Comparison of ENCODE assay signal across 11 mouse cellular contexts in genomic region chr16:34984203-34985030, GRCm38 (mm10). TPM values are rescaled to one million over a fixed set of nuclear protein-coding genes. Genes with fewer than 3 reads are reported as not detected.
DNase-seq lines count a peak whose midpoint lies in the region; ATAC-seq lines count a peak whose summit lies in the region.
"Had no signal": no experiment of that assay in that cellular context is flagged by ENCODE, and none has a peak within 500 bp of the region (broad histone marks: within the 10 kb centered on the region; RNA-seq: fewer than 3 reads in every experiment).

No protein-coding gene starts in this region.

- H3K4me3 ChIP-seq in kidney, embryonic 16.5 days (ENCODE audit: low read length) = no peak overlapping the region
- H3K4me3 ChIP-seq in limb, embryonic 15.5 days = no peak overlapping the region
- H3K4me3 ChIP-seq: forebrain, embryonic 12.5 days had no signal

- WGBS in kidney, embryonic 16.5 days = 55% methylated on average over 11 of the region's 11 CpGs
- WGBS in limb, embryonic 15.5 days = 44% methylated on average over 11 of the region's 11 CpGs

- no peaks in the 10 kb centered on the region for H3K9me3 ChIP-seq in kidney, embryonic 16.5 days (ENCODE audit: low read length)
- H3K9me3 ChIP-seq in limb, embryonic 15.5 days = no peaks in the 10 kb centered on the region
- H3K9me3 ChIP-seq: forebrain, embryonic 12.5 days had no signal

- no peaks in the 10 kb centered on the region for H3K27me3 ChIP-seq in kidney, embryonic 16.5 days (ENCODE audit: insufficient read depth, low read length)
- H3K27me3 ChIP-seq in limb, embryonic 15.5 days = 0 out of 2 replicates have a peak, but pooled peaks cover 3% of the 10 kb centered on the region
- H3K27me3 ChIP-seq: forebrain, embryonic 12.5 days had no signal

- DNase-seq in adrenal gland, adult 2 months = peak; percentile 51
- DNase-seq in adrenal gland, postnatal 4 days (ENCODE audit: low spot score in 2 of 2) = no peak
- DNase-seq in kidney, postnatal 25 days = no peak
- peak; percentile 45 for DNase-seq in Muller cell, postnatal 12 days (ENCODE audit: inconsistent ontology term)
- DNase-seq in cerebellum, adult 9-11 months = no peak
- DNase-seq in gastrocnemius, postnatal 36 days = no peak

- H3K27ac ChIP-seq in kidney, embryonic 16.5 days (ENCODE audit: low read length) = no peak overlapping the region
- 0 out of 2 replicates have a peak overlapping the region, but pooled peaks have one; percentile 5 for H3K27ac ChIP-seq in limb, embryonic 15.5 days
- H3K27ac ChIP-seq: forebrain, embryonic 12.5 days; macrophage had no signal

- H3K4me1 ChIP-seq in kidney, embryonic 16.5 days (ENCODE audit: insufficient read depth, low read length) = peaks cover 6% of the 10 kb centered on the region; the same call in 1 of the 2 replicates
- peaks cover 3% of the 10 kb centered on the region; the same call in 1 of the 2 replicates for H3K4me1 ChIP-seq in limb, embryonic 15.5 days

- H3K4me2 ChIP-seq in kidney, embryonic 16.5 days (replicated peaks; ENCODE audit: low read depth, low read length) = no peak overlapping the region
- no peak overlapping the region for H3K4me2 ChIP-seq in limb, embryonic 15.5 days
- H3K4me2 ChIP-seq: forebrain, embryonic 12.5 days had no signal

- H3K9ac ChIP-seq in kidney, embryonic 16.5 days (replicated peaks; ENCODE audit: low read length) = no peak overlapping the region
- no peak overlapping the region for H3K9ac ChIP-seq in limb, embryonic 15.5 days
- H3K9ac ChIP-seq: forebrain, embryonic 12.5 days had no signal

- peak; percentile 35; the same call in 1 of the 2 replicates for ATAC-seq in kidney, embryonic 16.5 days (ENCODE audit: low FRiP score, low TSS enrichment)
- ATAC-seq in limb, embryonic 15.5 days (ENCODE audit: insufficient number of reproducible peaks, low FRiP score, low TSS enrichment, low read depth) = no peak
- ATAC-seq: inflammation-experienced regulatory T-cells, adult 6 months had no signal

- H3K36me3 ChIP-seq in kidney, embryonic 16.5 days (ENCODE audit: insufficient read depth, low read length) = peaks cover 2% of the 10 kb centered on the region
- H3K36me3 ChIP-seq in limb, embryonic 15.5 days = no peaks in the 10 kb centered on the region
- H3K36me3 ChIP-seq: forebrain, embryonic 12.5 days had no signal

- intact Hi-C loops in gastrocnemius, postnatal 36 days (cut with DNase I) = no loop called here

RNA-seq across cellular contexts. Expression of gene Hacd2, which starts 37.8 kb away (rescaled TPM):
- 10 to 100 TPM; 65.5 to 84.7 TPM for total RNA-seq in adrenal gland, adult 2 months (2021)
- 8.1 and 18.4 TPM in 2 replicates for polyA plus RNA-seq in adrenal gland, adult 2 months (2012; rRNA removed)
- 10 to 100 TPM; 21.8 to 26.1 TPM for total RNA-seq in adrenal gland, postnatal 4 days (2021)
- polyA plus RNA-seq in kidney, embryonic 16.5 days (2015; fragmentation: Nextera tagmentation; extraction: Ambion mirVana) = 99.9 and 111 TPM in 2 replicates
- 132 and 144 TPM in 2 replicates for polyA plus RNA-seq in limb, embryonic 15.5 days (2015; fragmentation: Nextera tagmentation; extraction: Ambion mirVana)
- 1 to 10 TPM; 2.7 to 3.2 TPM for total RNA-seq in gastrocnemius, postnatal 36 days (2021)

Comparison
In these comparisons a context has a peak if more than half of its experiments do, and no peak if none do; other contexts are left out.
1. DNase-seq: peak in adrenal gland, adult 2 months (single experiment) and Muller cell, postnatal 12 days (single experiment); none in adrenal gland, postnatal 4 days (0 of 2), kidney, postnatal 25 days (0 of 2), cerebellum, adult 9-11 months (single experiment) and gastrocnemius, postnatal 36 days (0 of 2).
2. RNA of gene Hacd2, which starts 37.8 kb away (total RNA-seq): 65.5 to 84.7 TPM in adrenal gland, adult 2 months and 21.8 to 26.1 TPM in adrenal gland, postnatal 4 days; 2.7 to 3.2 TPM in gastrocnemius, postnatal 36 days; every median in the first group is over 4 times any median in the second.